Mouse (Mus musculus) neutrophil, adult 5-6 weeks (primary cell): ENCODE data around the gene Dkkl1. TPM values are rescaled to one million over a fixed set of nuclear protein-coding genes. Genes with fewer than 3 reads are reported as not detected.
"Not testable (repeated sequence)": the region's sequence is repeated elsewhere in the genome, so short reads cannot be mapped to it uniquely, and the experiment has no call there.

Experiments
- ATAC-seq: fragments of 151-379, 151-347 bp; 2 replicates; pipeline ENCODE4 v1.8.0; 2017; ENCODE audit warnings: mild to moderate bottlenecking, moderate TSS enrichment; ENCODE audit not compliant: insufficient number of reproducible peaks, poor library complexity, low FRiP score, severe bottlenecking; ENCODE audit errors: extremely low read depth
- total RNA-seq: library from RNA; stranded (forward); fragments of 200-1000 nt; gene quantifications from 2 replicates; pipeline ENCODE4 v1.2.3, GENCODE M21; 2017

Dkkl1 gene
- 1.6 and 2.8 TPM in 2 replicates for total RNA-seq

GRCm38 (mm10) chr7:45211851-45212251, at the start of gene Dkkl1:
Gene Dkkl1 (minus strand): TSS chr7:45212147.
- ATAC-seq = peak; percentile 58; the same call in 1 of the 2 replicates

DNA sequence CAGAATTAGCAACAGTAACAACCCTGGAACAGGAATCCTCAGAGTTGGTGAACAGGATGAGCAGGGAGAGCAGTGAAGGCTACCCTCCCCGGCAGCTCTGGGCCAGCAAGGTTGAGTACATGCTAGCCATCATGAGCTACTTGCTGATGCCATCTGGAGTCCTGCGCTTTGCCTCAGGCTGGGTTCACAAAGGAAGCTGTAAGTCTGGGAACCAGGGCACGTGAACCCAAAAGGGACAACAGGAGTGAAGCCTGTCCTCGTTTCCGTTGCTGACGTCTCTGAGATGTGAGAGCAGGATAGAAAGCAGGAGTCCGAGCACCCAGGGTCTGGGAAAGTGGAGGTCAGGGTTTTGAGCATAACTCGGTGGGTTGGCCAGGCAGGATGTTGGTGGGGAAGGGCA, 47.3 kb upstream of the Dkkl1 start:
- ATAC-seq = no peak

DNA sequence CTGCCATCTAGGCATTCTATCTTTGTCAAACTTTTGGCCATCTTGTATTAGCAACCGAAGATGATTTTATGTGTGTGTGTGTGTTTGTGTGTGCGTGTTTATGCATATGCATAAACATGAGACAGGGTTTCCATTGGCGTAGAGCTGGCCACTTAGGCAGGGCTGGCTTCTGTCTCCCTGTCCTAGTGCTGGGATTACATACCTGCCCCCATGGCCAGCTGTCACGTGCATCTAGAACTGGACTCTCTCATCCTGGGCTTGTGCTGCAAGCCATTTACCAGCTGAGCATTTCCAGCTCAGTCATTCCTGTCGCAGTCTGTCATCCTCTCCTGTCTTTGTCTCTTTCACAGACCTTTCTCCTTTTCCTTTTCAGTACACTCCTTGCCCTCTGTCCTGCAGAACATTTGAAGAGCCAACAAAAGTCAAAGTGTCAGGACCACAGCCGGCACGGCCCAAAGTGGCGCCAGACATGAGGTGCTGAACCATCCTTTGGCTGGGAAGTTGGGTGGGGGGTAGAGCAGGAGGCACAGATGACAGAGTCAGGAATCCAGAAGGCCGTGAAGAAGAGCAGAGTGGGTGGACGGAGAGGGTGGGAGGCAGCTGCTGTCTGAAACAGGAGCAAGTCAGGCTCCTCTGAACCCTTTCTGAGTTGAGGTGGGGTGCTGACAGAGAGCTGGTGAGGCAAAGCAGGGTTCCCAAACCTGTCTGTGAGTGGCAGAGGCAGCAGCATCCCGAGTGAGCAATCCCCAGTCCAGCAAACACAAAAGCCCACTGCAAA, 45.3 kb upstream of the Dkkl1 start:
- ATAC-seq = no peak

- not testable (repeated sequence) for ATAC-seq
These were observed 43.9 kb upstream of the Dkkl1 start for GRCm38 (mm10) chr7:45255822-45256221.

DNA sequence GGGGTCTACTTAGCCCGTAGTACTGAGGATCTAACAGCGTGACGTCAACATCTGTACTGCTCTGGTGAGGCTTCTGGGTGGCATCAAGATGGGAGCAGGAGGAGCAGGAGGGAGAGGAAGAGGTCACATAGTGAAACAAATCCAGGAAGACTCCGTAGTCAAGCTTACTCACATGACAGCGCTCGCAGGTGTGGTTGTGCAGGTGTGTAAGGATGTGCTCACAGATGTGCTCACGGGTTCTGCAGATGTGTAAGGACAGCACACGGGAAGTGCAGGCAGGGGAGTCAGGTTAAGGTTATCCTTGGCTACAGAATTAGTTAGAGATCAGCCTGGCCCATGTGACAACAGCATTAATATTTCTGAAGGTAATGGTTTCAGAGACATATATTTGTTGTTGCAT, 41.9 kb upstream of the Dkkl1 start:
- no peak for ATAC-seq

DNA sequence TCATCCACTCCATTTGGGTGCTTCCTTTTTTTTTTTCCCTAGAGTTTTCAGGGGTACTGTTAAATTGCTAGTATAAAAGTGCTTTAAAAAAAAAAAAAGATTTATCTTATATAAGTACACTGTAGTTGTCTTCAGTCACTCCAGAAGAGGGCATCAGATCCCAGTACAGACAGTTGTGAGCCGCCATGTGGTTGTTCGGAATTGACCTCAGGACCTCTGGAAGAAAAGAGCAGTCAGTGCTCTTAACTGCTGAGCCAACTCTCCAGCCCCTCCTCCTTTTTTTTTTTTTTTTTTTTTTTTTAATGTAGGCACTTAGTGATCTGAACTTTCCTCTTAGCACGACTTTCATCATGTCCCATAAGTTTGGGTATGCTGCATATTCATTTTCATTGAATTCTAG, 35.7 kb upstream of the Dkkl1 start:
- no peak for ATAC-seq

- ATAC-seq = no peak
These were observed 29.4 kb upstream of the Dkkl1 start for GRCm38 (mm10) chr7:45241389-45241749.

- ATAC-seq = no peak
These were observed 28.9 kb upstream of the Dkkl1 start, which contains the start of gene Slc6a16 for GRCm38 (mm10) chr7:45240633-45241388. Gene Slc6a16 (plus strand): TSS chr7:45241085.

GRCm38 (mm10) chr7:45240109-45240508, 28.2 kb upstream of the Dkkl1 start:
- no peak for ATAC-seq

DNA sequence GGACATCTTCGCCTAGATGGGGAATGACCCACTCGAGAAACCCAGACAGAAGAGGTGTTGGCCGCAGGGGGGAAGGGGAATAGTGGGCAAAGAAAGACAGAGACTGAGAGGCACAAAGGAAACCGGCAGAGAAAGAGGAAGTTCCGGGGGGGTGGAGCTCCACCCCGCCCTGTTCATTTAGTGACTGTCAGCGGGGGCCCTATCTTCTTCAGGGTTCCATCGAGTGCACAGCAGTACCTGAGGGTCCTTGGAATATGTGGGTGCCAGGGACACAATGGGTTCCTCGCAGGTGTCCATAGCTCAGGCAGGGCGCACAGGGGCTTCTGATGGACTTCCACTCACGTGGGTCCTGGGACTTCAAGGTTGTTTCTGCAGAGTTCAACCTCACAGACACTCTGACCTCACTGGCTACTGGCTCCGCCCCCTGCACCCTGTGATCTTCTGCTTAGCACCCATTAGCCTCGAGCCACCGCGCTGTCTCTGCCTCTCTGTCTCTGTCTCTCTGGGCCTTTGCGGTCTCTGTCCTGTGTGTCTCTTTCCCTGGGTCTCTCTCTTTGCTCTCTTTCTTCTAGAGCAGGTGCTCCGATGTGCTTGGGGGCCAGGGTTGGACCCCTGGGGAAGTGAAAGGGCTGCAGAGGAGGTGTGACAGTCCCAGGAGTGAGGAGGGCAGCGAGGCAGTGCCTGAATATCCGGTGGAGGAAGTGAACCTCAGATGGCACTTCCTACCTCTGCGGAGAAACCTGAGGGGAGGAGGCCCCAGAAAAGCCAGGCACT, 27.0 kb upstream of the Dkkl1 start, which contains the start of gene Cd37:
TSS of gene Cd37 (minus strand) at position 393 of the 774 bp plus-strand sequence.
- peak; percentile 69 for ATAC-seq

GRCm38 (mm10) chr7:45237747-45238699, 26.1 kb upstream of the Dkkl1 start:
- no peak for ATAC-seq

DNA sequence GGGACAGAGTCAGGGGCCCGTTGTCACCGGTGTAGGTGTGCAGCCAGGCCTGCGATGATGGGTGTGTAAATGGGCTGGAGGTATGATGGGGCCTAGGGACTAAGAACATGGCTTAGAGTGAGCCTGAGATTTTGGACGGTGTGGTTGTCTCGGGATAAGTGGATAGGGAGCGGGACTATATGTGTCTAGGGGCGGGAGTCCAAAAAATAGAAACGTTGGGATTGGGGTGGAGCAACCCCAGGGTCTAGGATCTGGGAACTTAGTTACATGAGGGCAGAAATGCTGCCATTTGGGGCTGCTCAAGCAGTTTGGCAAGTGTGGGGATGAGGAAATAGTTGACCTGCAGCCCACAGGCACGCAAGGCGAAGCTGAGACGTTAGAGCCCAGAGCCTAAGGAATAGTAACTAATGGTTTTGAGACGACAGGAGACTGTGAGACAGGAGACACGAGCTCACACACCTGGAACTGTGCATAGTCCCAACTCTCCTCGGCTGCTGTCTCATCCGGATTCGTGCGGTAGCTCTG, 23.8 kb upstream of the Dkkl1 start:
- ATAC-seq = no peak

- ATAC-seq = no peak
These were observed 23.1 kb upstream of the Dkkl1 start for GRCm38 (mm10) chr7:45234922-45235571.

- ATAC-seq = no peak
These were observed 22.4 kb upstream of the Dkkl1 start for GRCm38 (mm10) chr7:45234333-45234841.

DNA sequence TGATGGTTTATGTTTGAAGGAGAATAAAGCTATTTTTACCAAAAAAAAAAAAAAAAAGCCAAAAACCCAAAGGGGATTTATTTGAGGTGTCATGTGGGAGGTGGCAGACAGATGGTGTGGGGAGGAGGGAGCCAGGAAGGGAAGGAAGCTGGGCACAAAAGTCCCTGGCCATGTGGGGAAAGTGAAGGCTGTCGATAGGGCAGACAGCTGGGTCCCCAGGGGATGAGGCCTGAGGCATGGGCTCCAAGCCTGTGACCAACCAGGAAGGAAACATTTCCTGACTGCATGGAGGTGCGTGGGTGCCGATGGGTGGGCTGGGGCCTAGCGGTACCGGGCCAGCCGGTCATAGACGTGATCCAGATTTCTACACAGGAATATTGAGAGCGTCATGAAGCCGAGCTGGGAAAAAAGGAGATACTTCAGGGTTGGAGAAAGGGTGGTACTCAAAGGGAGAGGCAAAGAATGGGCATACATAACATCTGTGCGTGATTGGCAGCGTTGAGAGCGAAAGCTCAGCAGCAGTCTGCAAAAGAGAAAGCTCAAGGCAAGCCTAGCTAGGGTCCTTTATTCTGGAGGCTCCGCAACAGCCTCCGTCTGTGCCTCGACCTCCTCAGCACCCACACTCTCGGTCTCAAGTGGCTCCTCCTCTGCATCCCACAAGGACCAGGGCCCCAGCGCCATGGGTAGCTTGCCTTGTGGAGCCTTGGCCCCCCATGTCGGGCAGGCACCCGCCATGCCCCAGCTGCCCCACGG, 21.8 kb upstream of the Dkkl1 start:
- ATAC-seq = no peak

DNA sequence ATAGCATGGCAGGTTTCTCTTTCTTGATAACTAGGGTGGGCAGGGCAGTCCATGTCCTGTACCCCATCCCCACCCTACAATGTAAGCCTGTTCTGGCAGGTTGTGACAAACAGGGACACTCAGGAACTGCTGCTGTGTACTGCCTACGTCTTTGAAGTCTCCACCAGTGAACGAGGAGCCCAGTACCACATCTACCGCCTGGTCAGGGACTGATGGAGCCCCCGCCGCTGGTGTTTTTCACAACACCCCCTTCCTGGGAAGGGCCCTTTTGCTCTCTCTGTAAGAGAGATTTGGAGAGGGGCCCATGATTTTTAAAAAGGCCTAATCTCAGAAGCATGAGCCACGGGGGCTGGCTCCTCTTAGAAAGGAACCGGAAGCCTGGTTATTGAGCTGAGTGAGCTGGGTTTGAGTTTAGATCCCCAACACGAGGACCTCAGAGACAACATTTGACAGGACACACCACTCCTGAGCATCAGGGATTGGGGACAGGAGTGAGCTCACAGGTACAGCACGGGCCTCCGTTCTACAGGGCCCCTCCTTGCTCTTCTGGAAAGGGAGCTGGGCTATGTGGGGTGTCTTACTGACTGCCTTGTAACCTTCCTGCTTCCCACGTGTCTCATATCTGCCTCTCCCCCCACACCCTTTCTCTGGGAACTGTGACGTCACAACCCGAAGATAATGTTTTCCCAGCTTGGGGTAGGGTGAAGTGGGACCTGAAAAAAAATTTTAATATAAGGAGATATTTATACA, 20.9 kb upstream of the Dkkl1 start:
- no peak for ATAC-seq
